Mouse (Mus musculus) embryonic facial prominence, embryonic 11.5 days (tissue): ENCODE results near the gene Pax8. TPM values are rescaled to one million over a fixed set of nuclear protein-coding genes. Genes with fewer than 3 reads are reported as not detected.

Experiments
- ATAC-seq: fragments of 200-750 bp; cut with Nextera tagmentation; replicated peaks from 2 replicates; pipeline ENCODE4 v1.8.0; 2017; ENCODE audit warnings: low read depth; ENCODE audit not compliant: insufficient number of reproducible peaks, low FRiP score, low TSS enrichment
- DNase-seq: peaks from one replicate; pipeline ENCODE4 v3.0.0-alpha.2; 2015; ENCODE audit warnings: low spot score
- H3K27ac ChIP-seq: fragments of 300-500 bp; sonication (generic); replicated peaks from 2 replicates; pipeline ENCODE4 v1.5.1; 2014; ENCODE audit warnings: mild to moderate bottlenecking, low read depth, low read length, control low read depth
- H3K27me3 ChIP-seq: fragments of 300-500 bp; sonication (generic); 2 replicates; pipeline ENCODE4 v1.6.1; 2014; ENCODE audit warnings: mild to moderate bottlenecking, low read length, moderate library complexity, mixed read lengths; ENCODE audit not compliant: control insufficient read depth, insufficient read depth
- H3K36me3 ChIP-seq: fragments of 300-500 bp; sonication (generic); replicated peaks from 2 replicates; pipeline ENCODE4 v1.6.1; 2014; ENCODE audit warnings: low read depth, mild to moderate bottlenecking, low read length, moderate library complexity, mixed read lengths; ENCODE audit not compliant: control insufficient read depth, insufficient read depth
- H3K4me1 ChIP-seq: fragments of 300-500 bp; sonication (generic); 2 replicates; pipeline ENCODE4 v1.6.1; 2014; ENCODE audit warnings: low read length, mixed read lengths; ENCODE audit not compliant: control insufficient read depth, insufficient read depth
- H3K4me2 ChIP-seq: fragments of 300-500 bp; sonication (generic); 2 replicates; pipeline ENCODE4 v1.6.1; 2014; ENCODE audit warnings: low read depth, mild to moderate bottlenecking, control low read depth, low read length, moderate library complexity
- H3K4me3 ChIP-seq: fragments of 300-500 bp; sonication (generic); 2 replicates; pipeline ENCODE4 v1.5.1; 2014; ENCODE audit warnings: low read depth, low read length, control low read depth
- H3K9ac ChIP-seq: fragments of 300-500 bp; sonication (generic); replicated peaks from 2 replicates; pipeline ENCODE4 v1.6.1; 2014; ENCODE audit warnings: mild to moderate bottlenecking, control low read depth, low read length
- H3K9me3 ChIP-seq: fragments of 300-500 bp; sonication (generic); replicated peaks from 2 replicates; pipeline ENCODE4 v1.6.1; 2016; ENCODE audit warnings: mild to moderate bottlenecking, low read length, inconsistent platforms, mixed read lengths; ENCODE audit not compliant: control insufficient read depth
- WGBS: fragments of 180-500 bp; shearing (Covaris S2); extraction: QIAGEN DNeasy Blood & Tissue Kit; methylation state at CpG from one replicate; pipeline ENCODE4 v1.1.7; 2014; 5-methylcytosine and 5-hydroxymethylcytosine counted together
- polyA plus RNA-seq: library from polyadenylated mRNA; unstranded; fragments of >200 nt; fragmentation: Nextera tagmentation; extraction: Ambion mirVana; gene quantifications from 2 replicates; pipeline ENCODE4 v1.2.1, GENCODE M21; 2014

Pax8 gene
- polyA plus RNA-seq, 1 experiment from 2014 or later: 0.98 TPM

DNA sequence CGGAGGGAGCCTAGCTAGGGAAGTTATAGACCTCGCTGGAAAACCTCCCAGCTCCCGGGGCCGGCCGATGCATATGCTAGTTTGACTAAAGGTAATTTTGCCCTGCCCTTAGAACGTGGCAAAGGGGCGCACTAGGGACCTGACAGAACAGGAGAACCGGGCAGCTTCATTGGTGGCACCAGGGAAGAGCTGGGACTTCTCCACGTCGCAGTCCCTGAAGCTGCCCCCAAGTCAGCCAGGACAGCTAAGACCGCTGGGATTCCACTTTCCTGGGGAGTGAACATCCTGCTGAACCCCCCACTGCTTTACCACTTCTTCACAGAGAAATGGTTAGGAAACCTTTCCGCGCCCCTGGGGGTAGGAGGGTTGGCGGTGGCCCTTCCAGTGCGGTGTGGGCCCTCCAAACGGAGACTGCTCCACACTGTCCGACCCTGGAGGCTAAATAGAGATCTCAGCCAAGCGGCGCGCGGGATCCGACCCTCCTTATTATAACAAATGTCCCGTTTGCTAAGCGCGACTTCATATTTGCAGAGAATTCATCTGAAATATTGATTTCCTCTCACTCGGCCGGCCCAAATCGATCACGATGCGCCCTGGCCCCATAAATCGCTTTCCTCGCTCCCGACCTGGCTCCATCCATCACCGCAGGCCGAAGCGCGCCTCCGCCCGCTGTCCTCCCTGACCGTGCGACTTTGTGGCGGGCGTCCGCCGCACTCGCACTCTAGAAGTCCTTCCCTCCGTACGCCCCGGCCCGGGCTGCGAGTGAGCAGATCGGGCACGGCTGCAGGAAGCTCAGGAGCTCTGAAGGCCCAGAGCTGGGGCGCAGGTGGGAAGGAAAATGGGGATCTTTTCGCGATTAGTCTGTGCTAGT, 1.5 kb downstream of the Pax8 start:
- H3K27me3 ChIP-seq: peaks cover 36% of the 10 kb centered on the region
- H3K9ac ChIP-seq: no peak overlapping the region
- peak overlapping the region; percentile 27 for H3K4me3 ChIP-seq
- H3K36me3 ChIP-seq: no peaks in the 10 kb centered on the region
- peak; percentile 74 for ATAC-seq
- H3K4me2 ChIP-seq: peak overlapping the region; percentile 33
- DNase-seq: peak; percentile 34
- no peaks in the 10 kb centered on the region for H3K9me3 ChIP-seq
- under 1% methylated on average over 56 of the region's 56 CpGs for whole genome bisulfite sequencing
- peaks cover 3% of the 10 kb centered on the region; the same call in 1 of the 2 replicates for H3K4me1 ChIP-seq
- H3K27ac ChIP-seq: no peak overlapping the region

- H3K4me1 ChIP-seq: peaks cover 3% of the 10 kb centered on the region; the same call in 1 of the 2 replicates
- no peak for ATAC-seq
- no peak overlapping the region for H3K9ac ChIP-seq
- H3K27ac ChIP-seq: no peak overlapping the region
- H3K4me3 ChIP-seq: no peak overlapping the region
- H3K4me2 ChIP-seq: no peak overlapping the region
- DNase-seq: peak; percentile 17
- H3K36me3 ChIP-seq: no peaks in the 10 kb centered on the region
- H3K27me3 ChIP-seq: peaks cover 36% of the 10 kb centered on the region
- WGBS: 1% methylated on average over 11 of the region's 11 CpGs
- no peaks in the 10 kb centered on the region for H3K9me3 ChIP-seq
These were observed 2.7 kb downstream of the Pax8 start for GRCm38 (mm10) chr2:24472677-24473076.

- WGBS: 2% methylated on average over 7 of the region's 7 CpGs
- H3K27me3 ChIP-seq: peaks cover 36% of the 10 kb centered on the region
- no peak overlapping the region for H3K9ac ChIP-seq
- peak; percentile 18 for DNase-seq
- H3K36me3 ChIP-seq: no peaks in the 10 kb centered on the region
- peaks cover 3% of the 10 kb centered on the region; the same call in 1 of the 2 replicates for H3K4me1 ChIP-seq
- no peak for ATAC-seq
- H3K9me3 ChIP-seq: no peaks in the 10 kb centered on the region
- no peak overlapping the region for H3K4me3 ChIP-seq
- no peak overlapping the region for H3K4me2 ChIP-seq
- H3K27ac ChIP-seq: no peak overlapping the region
These were observed 3.3 kb downstream of the Pax8 start for GRCm38 (mm10) chr2:24472111-24472510.

DNA sequence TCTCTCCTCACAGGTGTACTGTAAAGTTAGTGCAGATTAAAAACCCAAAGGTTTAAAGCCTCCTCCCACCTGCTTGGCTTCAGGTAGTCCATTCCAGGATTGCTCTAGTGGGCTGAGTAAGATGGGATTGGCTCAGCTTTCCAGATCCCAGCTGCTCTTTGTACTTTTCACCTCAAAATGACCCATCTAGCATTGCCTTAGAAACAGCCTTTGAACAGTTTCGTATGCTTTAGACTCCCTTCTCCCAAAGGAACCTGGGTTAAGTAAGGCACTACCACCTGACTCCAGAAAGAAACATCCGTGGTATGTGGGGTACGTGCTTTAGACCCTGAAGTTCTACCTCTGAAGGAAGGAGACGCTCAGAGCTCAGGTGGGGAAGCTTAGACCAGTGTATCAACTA, 6.3 kb downstream of the Pax8 start:
- ATAC-seq: no peak
- 47% methylated on average over 4 of the region's 4 CpGs for WGBS

DNA sequence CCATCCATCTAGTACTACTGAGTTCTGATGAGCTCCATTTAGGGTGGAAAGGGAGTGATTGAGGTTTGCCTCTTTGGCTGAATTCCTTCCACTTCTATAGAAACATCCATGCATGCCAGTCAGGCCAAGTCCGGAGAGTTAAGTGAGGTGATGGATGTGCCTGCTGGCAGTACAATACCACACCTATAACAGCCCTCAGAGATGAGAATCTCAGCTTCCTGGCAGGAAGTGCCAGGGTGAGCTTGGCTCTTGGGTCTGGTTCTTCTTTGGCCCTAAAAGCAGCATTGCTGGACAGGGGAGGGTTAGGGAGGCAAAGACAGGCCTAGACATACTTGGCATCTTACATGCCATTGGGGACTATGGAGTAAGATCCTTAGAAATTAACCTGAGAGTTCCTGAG, 7.0 kb downstream of the Pax8 start:
- peaks cover 7% of the 10 kb centered on the region for H3K27me3 ChIP-seq

More for the DNA sequence above, 6.3 kb downstream of the Pax8 start:
- Histone ChIP-seq H3K4me3 (no peak overlapping the region), H3K4me1 (peaks cover under 1% of the 10 kb centered on the region; the same call in 1 of the 2 replicates), H3K9me3 (no peaks in the 10 kb centered on the region), H3K4me2 (no peak overlapping the region), H3K27me3 (peaks cover 14% of the 10 kb centered on the region), H3K27ac (no peak overlapping the region), H3K36me3 (no peaks in the 10 kb centered on the region), H3K9ac (no peak overlapping the region)
- DNase-seq: no peak

DNA sequence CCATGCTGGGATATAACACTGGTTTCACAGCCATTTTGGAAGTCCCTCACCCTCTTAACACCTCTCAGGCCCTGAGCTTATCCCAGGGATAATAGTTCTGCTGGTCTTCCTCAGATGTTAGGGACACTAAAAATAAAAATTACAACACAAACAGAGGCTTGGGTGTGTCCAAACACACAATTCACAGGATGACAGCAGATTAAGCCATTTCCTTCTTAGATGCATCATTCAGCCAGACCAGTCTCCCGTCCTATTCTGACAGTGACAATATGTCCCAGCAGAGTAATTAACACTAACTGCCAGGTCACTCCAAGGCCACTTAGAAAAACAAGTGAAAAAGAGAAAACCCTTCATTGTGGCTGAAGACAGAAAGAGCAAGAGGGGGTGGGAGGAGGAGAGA, 8.2 kb downstream of the Pax8 start:
- Histone ChIP-seq H3K4me3 (no peak overlapping the region), H3K36me3 (no peaks in the 10 kb centered on the region), H3K27me3 (peaks cover 5% of the 10 kb centered on the region; the same call in 1 of the 2 replicates), H3K4me1 (no peaks in the 10 kb centered on the region), H3K4me2 (no peak overlapping the region), H3K9me3 (no peaks in the 10 kb centered on the region), H3K9ac (no peak overlapping the region), H3K27ac (no peak overlapping the region)
- WGBS: 5% methylated on average over 1 of the region's 1 CpGs
- ATAC-seq (no peak), DNase-seq (no peak)

More for the DNA sequence above, 7.0 kb downstream of the Pax8 start:
- H3K4me1 ChIP-seq: no peaks in the 10 kb centered on the region
- H3K9ac ChIP-seq: no peak overlapping the region
- DNase-seq: no peak
- H3K27ac ChIP-seq: no peak overlapping the region
- ATAC-seq: no peak
- H3K9me3 ChIP-seq: no peaks in the 10 kb centered on the region
- 81% methylated on average over 1 of the region's 1 CpGs for WGBS
- H3K36me3 ChIP-seq: no peaks in the 10 kb centered on the region
- no peak overlapping the region for H3K4me3 ChIP-seq
- no peak overlapping the region for H3K4me2 ChIP-seq

GRCm38 (mm10) chr2:24460808-24461127, 14.6 kb downstream of the Pax8 start:
- H3K4me3 ChIP-seq: no peak overlapping the region
- H3K27me3 ChIP-seq: no peaks in the 10 kb centered on the region
- no peak overlapping the region for H3K9ac ChIP-seq
- H3K9me3 ChIP-seq: no peaks in the 10 kb centered on the region
- no peak overlapping the region for H3K4me2 ChIP-seq
- H3K36me3 ChIP-seq: no peaks in the 10 kb centered on the region
- DNase-seq (peak; percentile 11), ATAC-seq (no peak)
- 11% methylated on average over 2 of the region's 2 CpGs for whole genome bisulfite sequencing
- no peaks in the 10 kb centered on the region for H3K4me1 ChIP-seq
- no peak overlapping the region for H3K27ac ChIP-seq

- Histone ChIP-seq H3K27me3 (no peaks in the 10 kb centered on the region), H3K9me3 (no peaks in the 10 kb centered on the region), H3K36me3 (no peaks in the 10 kb centered on the region), H3K9ac (no peak overlapping the region), H3K27ac (no peak overlapping the region), H3K4me1 (no peaks in the 10 kb centered on the region), H3K4me2 (no peak overlapping the region), H3K4me3 (no peak overlapping the region)
- no peak for DNase-seq
- 34% methylated on average over 9 of the region's 9 CpGs for WGBS
- ATAC-seq: no peak
These were observed 15.1 kb downstream of the Pax8 start for GRCm38 (mm10) chr2:24460112-24460807.
